Mouse (Mus musculus): ENCODE data around the gene Ssr3.
"Not testable (repeated sequence)": the region's sequence is repeated elsewhere in the genome, so short reads cannot be mapped to it uniquely, and the experiment has no call there.

Gene Ssr3

DNA sequence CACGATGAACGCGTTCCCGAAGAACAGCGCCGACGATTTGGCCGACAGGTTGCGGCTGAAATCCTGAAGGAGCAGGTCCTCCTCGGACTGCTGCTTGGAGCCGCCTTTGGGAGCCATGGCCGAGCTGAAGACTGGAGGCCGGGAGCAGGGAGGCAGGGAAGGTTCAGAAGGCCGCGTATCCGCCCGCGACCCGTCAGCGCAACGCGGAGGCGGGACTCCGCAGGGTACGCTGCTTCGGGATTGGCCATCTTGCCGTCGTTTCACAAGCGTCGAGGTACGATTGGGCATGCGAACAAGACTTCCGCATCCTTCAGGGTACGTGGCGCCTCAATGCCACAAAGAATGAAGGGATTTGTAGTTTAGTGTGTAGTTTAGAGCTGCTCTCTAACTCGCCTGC lies at the start of gene Ssr3:
TSS of gene Ssr3 (minus strand) at position 203 of the 397 bp plus-strand sequence.
- DNase-seq = peak; percentile 96

DNA sequence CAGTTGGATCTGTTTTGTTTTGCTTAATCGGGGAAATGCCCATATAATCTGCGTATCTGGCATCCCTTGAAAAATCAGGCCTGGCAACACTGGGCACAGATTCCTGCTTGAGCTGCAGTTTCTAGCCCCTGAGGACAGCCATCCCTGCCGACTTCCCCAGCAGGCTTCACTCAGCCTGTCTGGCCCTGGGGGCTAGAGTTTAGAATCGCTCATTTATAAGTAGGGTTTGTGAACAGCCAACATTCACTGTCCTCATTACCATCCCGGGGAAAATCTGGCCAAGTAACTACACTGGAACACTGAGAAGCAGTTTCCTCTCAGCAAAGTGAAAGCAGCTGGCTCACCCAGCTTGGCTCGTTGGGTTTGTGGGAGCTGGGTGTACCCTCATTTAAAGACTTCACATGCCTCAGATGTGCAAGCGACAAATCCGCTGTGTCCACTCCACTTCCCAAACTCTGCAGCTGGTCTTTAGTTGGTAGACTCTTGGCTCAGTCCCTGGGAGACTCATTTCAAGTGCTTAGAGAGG lies 49.2 kb upstream of the Ssr3 start:
- DNase-seq = peak; percentile 47

DNA sequence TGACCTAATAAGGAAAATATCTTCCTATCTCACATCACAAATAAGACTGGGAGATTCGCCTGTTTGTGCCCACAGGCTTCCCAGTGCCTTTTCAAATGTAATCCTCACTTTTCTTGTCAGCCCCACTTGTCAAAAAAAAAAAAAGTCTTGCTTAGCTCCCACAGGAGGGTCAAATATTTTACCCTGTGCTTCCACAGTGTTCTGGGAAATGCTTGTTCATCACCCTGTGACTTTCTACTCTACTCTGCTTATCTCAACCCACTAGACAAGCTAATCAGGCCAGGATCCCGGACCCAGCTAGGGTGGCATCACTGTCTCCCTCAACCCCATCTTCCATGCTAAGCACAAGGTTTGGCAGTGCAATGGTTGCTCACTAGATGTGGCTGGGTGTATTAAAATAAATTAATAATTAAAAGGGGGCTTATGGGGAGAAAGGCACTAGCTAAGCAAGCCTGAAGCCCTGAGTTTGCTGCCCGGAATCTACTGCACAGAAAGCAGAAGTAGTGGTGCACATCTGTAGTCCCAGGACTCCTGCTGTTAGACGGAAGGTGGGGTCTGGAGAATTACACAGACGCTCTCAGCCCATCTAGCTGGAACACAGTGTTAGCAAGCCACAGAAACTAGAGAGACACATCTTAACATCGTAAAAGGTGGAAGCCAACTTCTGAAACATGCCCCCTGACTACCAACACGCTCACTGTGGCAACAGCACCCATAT lies 46.2 kb upstream of the Ssr3 start:
- DNase-seq = no peak

DNA sequence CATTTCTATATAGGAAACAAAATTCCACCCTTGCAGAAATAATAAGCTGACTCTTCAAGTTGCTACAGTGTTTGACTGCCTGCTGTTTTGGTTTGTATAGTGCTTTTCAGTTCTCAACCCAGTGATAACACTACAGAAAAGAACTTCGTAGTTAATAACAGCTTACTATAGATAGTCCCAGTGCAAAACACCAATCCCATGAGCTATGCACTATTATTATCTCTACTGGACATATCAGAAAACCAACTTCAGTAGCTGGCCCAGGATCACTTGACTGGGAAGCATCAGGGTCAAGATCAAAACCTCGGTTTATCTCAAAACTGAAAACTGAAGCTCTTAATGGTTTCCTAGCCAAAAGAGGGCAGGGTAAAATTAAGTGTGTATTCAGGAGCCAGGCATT lies 43.4 kb upstream of the Ssr3 start:
- DNase-seq = no peak

DNA sequence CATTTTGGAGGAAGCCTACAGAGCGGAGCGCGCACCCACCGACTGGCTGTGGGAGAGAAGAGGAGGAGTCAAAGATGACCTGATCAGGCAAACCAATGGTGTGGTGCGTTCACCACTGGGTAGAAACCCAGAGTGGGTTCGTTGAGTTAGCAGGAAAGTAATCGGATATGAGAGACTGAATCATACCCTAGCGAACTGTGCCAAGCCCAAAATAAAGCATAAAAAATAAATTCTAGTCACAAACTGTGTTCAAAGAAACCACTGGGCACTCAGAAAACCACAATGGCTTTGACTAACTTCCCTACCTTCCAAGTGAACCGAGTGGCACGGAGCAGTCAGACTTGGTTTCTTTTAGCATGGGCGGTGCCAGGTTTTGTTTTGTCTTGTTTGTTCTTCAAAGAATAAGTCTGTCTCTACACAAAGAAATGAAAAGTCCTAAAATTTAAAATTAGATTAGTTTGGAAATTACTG lies 42.7 kb upstream of the Ssr3 start:
- DNase-seq = no peak

DNA sequence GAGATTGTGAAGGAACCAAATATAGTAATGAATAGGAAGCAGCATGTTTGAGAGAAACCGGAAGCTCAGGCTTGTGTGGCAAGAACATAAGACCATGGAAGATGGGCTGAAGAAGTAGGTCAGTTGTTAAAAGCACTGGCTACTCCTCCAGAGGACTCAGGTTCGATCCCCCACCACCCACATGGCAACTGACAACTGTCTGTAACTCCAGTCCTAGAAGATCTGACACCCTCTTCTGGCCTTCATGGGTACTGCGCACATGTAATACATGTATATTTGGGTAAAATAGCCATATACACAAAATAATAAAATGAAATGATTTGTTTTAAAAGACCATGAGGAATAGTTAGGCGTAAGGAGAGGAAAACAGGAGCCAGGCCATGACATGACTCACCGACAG lies 39.8 kb upstream of the Ssr3 start:
- DNase-seq = no peak

DNA sequence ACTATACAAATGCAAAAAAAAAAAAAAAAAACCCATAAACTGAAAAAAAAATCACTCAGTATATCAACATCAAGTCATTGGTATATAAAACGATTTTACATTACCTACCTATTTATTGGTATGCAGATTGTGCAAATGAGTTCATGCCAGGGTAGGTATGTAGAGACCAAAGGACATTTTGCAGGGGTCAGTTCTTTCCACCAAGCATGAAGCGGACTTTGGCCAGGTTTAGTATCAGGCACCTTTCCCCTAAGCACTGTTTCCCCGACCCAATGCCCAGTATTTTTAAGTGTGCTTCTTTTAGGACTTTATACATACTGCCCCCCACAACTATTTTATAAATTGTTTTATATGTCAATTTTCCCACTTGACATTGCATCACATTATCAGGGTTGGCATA lies 27.3 kb upstream of the Ssr3 start:
- no peak for DNase-seq

DNA sequence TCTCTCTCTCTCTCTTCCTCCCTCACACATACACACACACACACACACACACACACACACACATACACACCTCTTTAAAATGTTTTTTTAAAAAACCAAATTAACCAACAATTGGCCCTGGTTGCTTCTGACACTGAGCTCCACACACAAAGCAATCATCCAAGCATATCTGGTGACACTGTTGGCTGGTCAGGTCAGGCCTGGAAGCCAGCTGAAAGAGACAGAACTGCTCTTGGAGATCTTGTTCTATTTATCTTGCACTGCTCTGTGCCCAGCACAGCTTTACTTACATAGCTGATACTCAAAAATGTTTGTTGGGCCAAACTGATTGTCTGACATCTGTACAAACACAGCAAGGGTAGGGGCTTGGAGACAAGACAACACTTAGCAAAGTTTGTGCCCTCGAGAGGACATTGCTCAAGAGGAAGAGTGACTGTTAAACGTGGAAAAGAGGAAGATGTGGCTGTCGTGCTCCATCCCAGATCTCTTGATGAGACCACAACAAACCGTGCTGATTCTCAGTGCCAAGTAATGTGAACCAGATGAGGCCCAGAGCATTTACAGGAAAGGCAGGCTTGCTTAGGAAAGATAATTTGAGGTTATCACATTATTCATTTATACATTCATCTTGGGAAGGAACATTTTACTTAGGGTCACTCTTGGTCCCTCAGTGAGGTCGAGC lies 25.6 kb upstream of the Ssr3 start:
- no peak for DNase-seq

DNA sequence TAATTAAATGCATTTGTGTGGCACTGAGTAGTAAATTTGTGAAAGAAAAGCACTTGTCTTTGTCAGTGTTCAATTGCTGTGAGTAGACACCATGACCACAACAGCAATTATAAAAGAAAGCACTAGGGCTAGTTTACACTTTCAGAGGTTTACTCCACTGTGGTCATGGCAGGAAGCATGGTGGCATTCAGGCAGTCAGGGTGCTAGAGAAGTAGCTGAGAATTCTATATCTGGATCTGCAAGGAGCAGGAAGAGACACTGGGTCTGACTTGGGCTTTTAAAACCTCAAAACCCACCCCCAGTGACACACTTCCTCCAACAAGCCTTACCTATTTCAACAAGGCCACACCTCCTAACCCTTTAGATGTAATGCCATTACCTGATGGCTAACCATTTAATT lies 24.1 kb upstream of the Ssr3 start:
- DNase-seq = no peak

DNA sequence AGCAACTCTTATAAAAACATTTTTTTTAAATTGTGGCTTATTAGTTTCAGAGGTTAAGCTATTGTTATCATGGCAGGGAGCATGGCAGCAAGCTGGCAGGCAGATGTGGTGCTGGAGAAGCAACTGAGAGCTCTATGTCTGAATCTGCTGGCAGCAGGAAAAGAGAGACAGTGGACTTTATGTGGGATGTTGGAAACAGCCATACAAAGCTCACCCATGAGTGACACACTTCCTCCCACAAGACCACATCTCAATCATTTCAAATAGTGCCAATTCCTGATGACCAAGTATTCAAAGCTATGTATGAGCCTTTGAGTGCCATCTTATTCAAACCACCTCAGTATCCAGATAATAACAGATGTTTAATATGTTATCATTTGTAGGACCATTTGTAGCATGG lies 15.5 kb upstream of the Ssr3 start:
- DNase-seq = no peak

DNA sequence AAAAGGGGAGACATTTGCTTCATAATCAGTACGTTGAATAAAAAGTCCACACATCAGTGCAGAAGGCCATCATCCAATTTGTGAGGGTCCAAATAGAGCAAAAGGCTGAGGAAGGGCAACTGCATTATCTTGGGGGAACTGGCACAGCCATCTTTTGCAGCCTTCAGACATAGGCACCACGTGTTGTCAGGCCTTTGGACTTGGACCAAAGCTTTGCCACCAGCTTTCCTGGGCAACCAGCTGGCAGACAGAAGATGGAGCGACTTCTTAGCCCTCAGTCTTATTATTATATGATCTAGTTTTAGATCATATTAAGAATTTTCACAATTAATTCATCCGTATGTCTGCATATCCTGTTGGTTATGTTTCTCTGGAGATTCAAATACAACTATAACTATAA lies 13.4 kb upstream of the Ssr3 start:
- no peak for DNase-seq

DNA sequence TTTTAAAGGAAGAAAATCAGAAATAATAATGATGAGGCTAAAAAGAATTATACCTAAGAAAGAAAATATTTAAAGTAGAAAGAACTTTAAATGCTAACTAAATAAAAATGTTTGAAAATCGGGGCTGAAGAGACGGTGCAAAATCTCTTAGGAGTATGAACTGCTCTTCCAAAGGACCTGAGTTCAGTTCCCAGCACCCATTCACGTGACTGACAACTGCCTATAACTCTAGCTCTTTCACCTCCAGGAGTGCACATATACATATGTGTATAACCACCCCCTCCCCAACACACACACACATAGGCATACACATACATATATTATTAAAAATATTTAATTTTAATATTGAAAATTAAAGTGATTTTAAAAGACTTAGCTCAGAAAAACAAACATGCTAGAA lies 5.1 kb upstream of the Ssr3 start:
- no peak for DNase-seq

DNA sequence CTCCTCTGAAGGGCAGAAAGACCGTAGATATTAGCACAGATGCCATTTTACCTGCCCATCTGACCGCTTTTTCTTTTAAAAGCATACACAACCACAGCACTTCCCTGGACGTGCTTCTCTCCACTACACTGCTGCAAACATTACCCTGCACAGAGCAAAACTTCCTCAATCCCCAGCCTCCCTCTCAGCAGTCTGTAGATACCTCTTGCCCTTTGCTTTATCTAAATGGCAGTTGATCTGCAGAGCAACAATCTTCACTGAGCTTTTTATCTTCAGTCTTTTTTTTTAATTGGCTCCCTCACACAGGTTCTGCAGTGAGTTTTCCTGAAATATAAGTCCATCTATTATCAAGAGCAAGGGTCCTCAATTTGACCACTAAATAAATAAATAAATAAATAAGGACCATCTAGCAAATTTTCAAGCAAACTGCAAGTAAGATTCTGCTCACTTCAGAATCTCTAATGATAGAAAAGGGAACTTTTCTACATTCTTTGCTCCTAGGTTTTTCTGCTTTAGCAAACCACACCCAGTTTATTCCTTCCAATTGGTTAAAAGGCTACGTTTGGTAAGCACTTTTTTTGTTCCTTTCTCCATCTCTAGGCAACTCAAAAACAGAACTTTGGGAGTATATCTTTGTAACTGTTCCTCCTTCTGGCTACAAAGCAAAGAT lies 4.5 kb upstream of the Ssr3 start:
- no peak for DNase-seq

DNA sequence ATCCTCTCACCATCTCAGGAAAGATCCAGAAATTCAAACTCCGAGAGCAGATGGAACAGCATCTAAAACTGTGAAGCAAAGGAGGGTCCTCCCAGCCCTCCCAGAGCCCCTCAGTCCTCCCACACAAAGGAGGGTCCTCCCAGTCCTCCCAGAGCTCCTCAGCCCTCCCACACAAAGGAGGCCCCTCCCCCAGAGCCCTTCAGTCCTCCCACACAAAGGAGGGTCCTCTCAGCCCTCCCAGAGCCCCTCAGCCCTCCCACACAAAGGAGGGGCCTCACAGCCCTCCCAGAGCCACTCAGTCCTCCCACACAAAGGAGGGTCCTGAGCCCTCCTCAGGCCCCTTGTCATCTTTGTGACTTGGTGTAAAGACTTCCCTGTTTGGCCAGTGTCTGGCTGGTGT lies 2.7 kb upstream of the Ssr3 start:
- not testable (repeated sequence) for DNase-seq

DNA sequence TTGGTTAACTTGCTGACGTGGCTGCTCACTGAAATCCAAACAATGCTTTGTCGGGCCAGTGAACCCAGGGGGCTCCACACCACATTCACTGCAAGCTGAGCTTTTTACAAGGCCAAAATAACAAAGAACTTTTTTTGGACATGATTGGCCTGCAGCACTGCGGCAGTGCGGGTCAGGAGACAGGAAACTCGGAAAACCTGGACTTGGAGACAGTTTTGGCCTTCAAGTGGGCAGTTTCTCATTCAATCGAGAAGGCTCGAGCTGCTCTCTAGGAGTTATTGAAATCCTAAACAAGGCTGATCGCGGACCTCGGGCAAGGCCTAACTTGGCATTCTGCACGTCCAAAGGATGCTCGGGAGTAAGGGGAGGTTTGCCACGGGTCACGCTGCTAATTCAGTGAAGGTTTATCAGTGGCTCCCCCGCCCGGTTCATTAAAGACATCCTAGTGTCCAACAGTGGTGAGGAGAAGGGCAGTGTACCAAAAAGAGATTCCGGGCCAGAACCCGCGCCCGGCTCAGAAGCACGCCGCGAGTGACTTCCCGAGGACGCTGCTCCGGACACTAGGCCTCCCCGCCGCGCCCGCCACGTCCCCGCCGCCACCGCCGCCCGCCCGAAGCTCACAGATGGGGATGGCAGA lies 521 bp downstream of the Ssr3 start:
- DNase-seq = no peak

DNA sequence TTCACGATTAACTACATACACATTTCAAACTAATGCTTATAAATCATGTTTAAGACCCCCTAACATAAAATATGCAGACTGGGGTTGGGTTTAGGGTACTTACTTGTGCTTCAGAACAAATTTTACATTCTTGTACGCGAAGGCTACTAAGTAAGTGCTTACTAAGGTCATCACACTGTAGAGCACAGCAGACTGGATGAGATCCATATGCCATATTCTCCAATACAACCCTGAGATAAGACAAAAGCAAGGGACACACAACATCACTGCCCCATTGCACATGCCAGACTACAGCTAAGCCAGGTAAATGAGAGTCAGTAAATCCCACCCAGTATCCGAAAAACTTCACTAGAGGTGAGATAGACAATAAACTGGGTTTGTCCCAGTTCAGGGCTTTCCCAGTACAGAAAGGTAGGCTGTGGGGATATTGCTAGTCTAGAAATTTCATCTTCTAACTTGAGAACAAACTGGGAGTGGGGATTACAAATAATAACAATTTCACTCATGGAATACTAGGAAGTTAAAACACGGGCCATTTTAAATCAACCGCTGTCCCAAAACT lies 1.1 kb downstream of the Ssr3 start:
- DNase-seq = no peak

DNA sequence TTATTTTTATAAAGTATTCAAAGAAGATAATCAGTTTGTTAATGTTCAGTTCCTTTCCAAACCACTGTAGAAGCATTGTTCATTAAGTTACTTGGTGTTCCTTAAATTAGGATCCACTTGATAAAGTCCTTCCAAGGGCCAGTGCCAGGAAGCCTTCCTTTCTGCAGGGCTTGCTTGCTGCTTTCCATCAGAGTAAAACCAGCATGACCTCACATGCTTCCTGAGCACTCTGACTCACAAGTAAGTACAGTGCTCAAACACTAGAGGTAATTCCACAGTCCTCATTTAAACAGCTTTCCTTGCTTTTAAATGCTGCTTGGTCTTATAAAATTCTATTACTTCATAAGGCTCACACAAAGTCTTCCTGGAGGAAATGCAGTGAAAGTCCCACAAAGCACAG lies 6.7 kb downstream of the Ssr3 start:
- no peak for DNase-seq

DNA sequence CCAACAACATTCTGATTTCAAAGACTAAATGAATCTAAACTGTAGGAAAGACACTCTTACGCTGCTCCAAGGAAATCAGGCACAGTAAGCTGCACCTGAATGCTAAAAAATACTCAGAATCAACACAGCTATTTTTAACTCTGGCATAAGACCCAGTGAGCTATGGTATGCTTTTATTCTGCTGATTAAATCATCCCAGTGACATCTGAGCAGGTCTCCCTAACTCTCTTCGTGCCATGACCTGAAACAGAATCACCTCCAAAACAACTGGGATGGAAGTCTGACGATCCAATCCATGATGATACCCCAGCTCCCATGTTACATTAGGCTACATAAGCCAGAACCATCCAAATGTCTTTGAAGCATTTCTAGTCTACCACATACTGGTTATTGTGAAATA lies 8.0 kb downstream of the Ssr3 start:
- no peak for DNase-seq

DNA sequence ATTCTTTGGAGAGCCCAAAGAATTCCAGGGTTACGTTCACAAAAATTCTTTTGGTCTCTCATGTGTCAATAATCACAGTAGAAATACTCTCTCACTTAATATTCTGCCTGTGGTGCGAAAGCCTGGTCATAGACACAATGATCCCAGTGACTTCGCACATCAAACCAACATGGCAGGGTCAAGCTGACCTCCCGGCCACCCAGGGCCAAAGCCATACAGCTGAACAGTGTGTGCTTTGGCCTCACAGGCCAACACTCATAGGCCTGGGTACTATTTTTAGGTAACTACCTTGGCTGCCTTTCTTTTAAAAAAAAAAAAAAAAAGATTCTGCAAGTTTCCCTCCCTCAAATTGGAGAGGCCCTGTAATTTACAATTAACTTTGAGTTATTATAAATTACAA lies 11.3 kb downstream of the Ssr3 start:
- DNase-seq = no peak

DNA sequence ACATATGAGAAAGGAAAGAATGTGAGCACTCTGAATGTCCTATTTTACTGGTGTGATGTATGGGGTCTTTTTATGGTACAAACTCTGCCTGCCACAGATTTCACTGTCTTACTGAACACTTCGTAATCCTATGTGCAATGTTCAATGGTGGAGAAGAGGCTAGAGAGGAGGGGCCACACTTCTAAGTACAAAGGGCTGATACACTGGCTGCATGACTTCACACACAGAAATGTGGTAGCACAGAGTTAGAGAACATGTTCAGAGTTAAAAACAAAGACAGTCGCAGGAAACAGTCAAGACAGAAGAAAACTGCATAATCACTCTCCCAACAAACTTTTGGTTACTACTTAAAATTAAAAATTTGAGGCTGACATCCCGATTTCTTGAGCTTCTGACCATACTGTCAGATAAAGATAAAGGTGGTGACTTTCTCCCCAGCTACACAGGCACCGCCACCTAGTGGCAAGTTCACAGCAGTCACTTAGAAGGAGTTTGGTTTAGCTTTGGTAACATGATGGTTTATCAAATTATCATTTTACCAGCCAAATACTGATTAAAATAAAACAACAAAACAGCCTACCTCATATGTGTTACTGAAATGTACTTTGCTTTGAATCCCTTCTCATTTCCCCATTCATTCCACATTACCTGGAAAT lies 12.4 kb downstream of the Ssr3 start:
- DNase-seq = no peak

DNA sequence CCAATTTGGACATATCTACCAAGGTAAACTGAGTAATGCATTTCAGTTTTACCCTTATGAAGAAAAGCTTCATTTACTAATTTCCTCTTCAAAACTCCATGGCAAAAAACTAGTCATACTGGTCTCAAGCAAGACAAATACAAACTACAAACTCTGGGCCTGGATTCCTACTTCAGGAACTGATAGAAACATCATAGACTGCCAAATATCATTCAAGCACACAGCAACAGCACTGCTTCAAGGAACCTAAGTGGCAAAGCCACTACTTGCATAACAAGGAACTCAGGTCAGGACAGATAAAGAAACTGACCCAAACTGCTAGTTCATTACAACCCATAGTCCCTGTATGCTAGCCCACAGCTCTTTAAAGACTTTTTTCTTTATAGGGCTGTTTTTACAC lies 13.7 kb downstream of the Ssr3 start:
- DNase-seq = no peak

DNA sequence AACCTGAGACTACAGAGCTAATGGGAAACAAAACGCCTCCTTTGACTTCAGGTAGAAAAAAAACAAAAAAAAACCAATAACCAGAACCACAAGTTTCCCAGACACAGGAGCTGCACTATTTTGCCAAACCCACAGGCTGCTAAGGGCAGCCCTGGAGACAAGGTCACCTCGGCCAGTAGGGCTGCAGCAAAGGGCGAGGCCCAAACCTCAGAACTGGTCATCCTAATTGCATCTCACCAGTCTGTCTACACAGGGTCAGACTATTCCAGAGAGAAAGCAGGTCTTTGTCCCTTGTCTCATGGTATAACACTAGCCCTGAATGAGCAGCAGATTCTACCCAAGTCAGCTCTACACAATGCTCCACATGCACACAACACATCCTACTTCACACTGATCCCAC lies 17.7 kb downstream of the Ssr3 start:
- DNase-seq = no peak
